Mouse (Mus musculus) liver, embryonic 15.5 days (tissue): ENCODE data around the gene Tymp. TPM values are rescaled to one million over a fixed set of nuclear protein-coding genes. Genes with fewer than 3 reads are reported as not detected.

Experiments used
- ATAC-seq: fragments of 200-750 bp; cut with Nextera tagmentation; 2 replicates; pipeline ENCODE4 v1.8.0; 2017; ENCODE audit warnings: moderate number of reproducible peaks, mild to moderate bottlenecking, moderate library complexity; ENCODE audit not compliant: insufficient read depth
- H3K27ac ChIP-seq: fragments of 300-500 bp; sonication (generic); replicated peaks from 2 replicates; pipeline ENCODE4 v1.5.1; 2015; ENCODE audit warnings: mild to moderate bottlenecking, inconsistent platforms
- H3K27me3 ChIP-seq: fragments of 300-500 bp; sonication (generic); 2 replicates; pipeline ENCODE4 v1.6.1; 2015; ENCODE audit warnings: mild to moderate bottlenecking, inconsistent platforms
- H3K36me3 ChIP-seq: fragments of 300-500 bp; sonication (generic); replicated peaks from 2 replicates; pipeline ENCODE4 v1.6.1; 2015; ENCODE audit warnings: moderate library complexity, mild to moderate bottlenecking, inconsistent platforms
- H3K4me1 ChIP-seq: fragments of 300-500 bp; sonication (generic); replicated peaks from 2 replicates; pipeline ENCODE4 v1.6.1; 2015; ENCODE audit warnings: inconsistent platforms
- H3K4me2 ChIP-seq: fragments of 300-500 bp; sonication (generic); 2 replicates; pipeline ENCODE4 v1.6.1; 2015; ENCODE audit warnings: moderate library complexity, mild to moderate bottlenecking, inconsistent platforms
- H3K4me3 ChIP-seq: fragments of 300-500 bp; sonication (generic); replicated peaks from 2 replicates; pipeline ENCODE4 v1.5.1; 2015; ENCODE audit warnings: mild to moderate bottlenecking, inconsistent platforms
- H3K9ac ChIP-seq: fragments of 300-500 bp; sonication (generic); 2 replicates; pipeline ENCODE4 v1.6.1; 2015; ENCODE audit warnings: moderate library complexity, mild to moderate bottlenecking, inconsistent platforms
- H3K9me3 ChIP-seq: fragments of 300-500 bp; sonication (generic); replicated peaks from 2 replicates; pipeline ENCODE4 v1.6.1; 2016; ENCODE audit warnings: inconsistent platforms
- WGBS: fragments of 180-500 bp; shearing (Covaris S2); methylation state at CpG from one replicate; pipeline ENCODE4 v1.1.7; 2015; ENCODE audit warnings: mixed read lengths; ENCODE audit not compliant: insufficient replicate concordance; 5-methylcytosine and 5-hydroxymethylcytosine counted together
- polyA plus RNA-seq: library from polyadenylated mRNA; unstranded; fragments of >200 nt; fragmentation: Nextera tagmentation; extraction: Ambion mirVana; gene quantifications from 2 replicates; pipeline ENCODE4 v1.2.1, GENCODE M21; 2015

Gene Tymp
- polyA plus RNA-seq = 0.40 TPM in 2 replicates

DNA sequence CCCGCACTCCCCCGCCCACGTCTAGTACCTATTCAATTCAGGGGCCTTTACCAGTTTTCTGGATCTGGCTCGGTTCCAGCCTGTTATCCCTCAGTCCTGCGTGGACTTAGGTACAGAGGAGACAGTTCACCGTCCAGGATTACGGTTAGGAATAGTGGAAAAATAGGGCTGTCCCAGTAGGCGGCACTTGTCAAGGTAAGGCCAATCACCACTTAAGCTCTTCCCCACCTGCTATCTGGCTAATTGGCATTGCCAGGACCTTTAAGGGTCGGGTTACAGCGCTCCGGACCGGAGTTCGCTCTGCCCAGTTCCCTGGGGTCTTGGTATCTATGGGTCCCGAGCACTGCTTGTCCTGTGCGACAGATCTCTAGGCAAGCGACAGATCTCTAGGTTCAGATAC is at the start of gene Tymp:
Tymp (minus strand) TSS at position 83 of the 400 bp plus-strand sequence.
- Histone ChIP-seq H3K4me1 (peaks cover 58% of the 10 kb centered on the region), H3K27me3 (peaks cover 48% of the 10 kb centered on the region), H3K27ac (no peak within 1 kb of the TSS), H3K36me3 (peaks cover 10% of the 10 kb centered on the region), H3K9ac (no peak within 1 kb of the TSS), H3K4me3 (no peak within 1 kb of the TSS), H3K4me2 (peak within 1 kb of the TSS; percentile 23; the same call in 1 of the 2 replicates), H3K9me3 (no peaks in the 10 kb centered on the region)
- WGBS = 45% methylated on average over 16 of the region's 16 CpGs
- ATAC-seq = no peak

DNA sequence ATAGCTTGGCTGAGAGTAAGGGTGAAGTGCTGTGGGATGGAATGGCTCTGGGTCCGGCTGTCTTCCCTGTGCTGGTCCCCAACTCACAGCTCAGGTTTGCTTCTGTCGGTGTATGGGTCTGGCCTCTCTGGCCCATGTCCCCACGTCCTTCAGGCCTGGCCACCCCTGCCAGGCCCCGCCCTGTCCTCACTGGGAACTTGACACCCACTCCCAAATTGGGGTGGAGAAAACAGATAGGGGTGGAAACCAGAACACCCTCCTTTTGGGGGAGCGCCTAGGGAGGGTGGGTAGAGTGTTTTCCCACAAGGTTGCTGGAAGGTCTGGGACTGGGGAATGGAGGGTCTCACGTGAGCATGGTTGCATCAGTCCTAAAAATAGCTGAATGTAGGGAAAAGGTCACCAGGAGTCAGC is 48.9 kb upstream of the Tymp start, which contains the start of gene Cpt1b:
Cpt1b (minus strand) TSS at position 153 of the 411 bp plus-strand sequence.
- peaks cover 27% of the 10 kb centered on the region for H3K4me1 ChIP-seq
- 57% methylated on average over 6 of the region's 6 CpGs for WGBS
- no peak within 1 kb of the TSS for H3K9ac ChIP-seq
- 0 out of 2 replicates have a peak within 1 kb of the TSS, but pooled peaks have one; percentile 41 for H3K27ac ChIP-seq
- H3K4me2 ChIP-seq = peak within 1 kb of the TSS; percentile 47
- H3K4me3 ChIP-seq = no peak within 1 kb of the TSS
- H3K27me3 ChIP-seq = no peaks in the 10 kb centered on the region
- H3K36me3 ChIP-seq = peaks cover 27% of the 10 kb centered on the region
- no peaks in the 10 kb centered on the region for H3K9me3 ChIP-seq
- no peak for ATAC-seq

DNA sequence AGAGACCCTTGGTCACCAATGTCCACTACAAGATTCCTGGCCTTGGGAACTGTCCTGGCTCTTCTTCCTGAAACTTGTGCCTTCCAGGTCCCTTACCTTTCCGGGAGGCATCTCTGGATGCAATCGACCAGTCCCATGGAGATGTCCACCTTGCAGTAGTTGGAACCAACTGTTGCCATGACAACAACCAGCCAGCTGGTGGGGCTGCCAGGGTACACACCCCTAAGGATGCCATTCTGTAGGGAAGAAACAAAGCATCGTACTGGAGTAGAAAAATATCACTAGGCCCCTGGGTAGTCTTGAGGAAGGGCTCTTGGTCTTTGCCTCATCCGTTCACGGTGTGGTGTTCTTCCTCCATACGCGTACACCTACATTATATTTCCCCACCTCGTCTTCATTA is 47.8 kb upstream of the Tymp start:
- H3K4me3 ChIP-seq = no peak overlapping the region

DNA sequence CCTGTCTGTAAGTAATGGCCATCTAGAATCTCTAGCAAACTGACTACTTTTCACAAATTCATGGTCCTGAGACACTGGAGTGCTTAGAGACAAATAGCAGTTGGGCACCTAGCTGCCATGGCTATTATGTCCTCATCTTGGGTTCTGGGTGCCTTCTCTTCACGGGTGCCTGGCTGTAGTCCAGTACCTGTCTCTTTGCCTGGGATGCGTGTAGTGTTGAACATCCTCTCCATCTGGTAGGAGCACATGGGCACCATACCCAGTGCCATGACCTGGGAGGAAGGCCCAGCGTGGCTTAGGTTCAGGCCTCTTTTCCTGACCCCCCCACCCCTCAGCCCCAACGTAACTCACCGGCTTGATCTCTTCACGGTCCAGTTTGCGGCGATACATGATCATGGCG is 45.1 kb upstream of the Tymp start:
- Histone ChIP-seq H3K4me3 (no peak overlapping the region), H3K9ac (no peak overlapping the region), H3K4me1 (peaks cover 9% of the 10 kb centered on the region), H3K27ac (no peak overlapping the region), H3K4me2 (no peak overlapping the region), H3K9me3 (no peaks in the 10 kb centered on the region), H3K27me3 (no peaks in the 10 kb centered on the region), H3K36me3 (peaks cover 29% of the 10 kb centered on the region)
- ATAC-seq = no peak
- WGBS = 89% methylated on average over 9 of the region's 9 CpGs

More for the DNA sequence above, 47.8 kb upstream of the Tymp start:
- no peaks in the 10 kb centered on the region for H3K9me3 ChIP-seq
- H3K4me2 ChIP-seq = no peak overlapping the region
- 71% methylated on average over 8 of the region's 8 CpGs for WGBS
- H3K36me3 ChIP-seq = peaks cover 30% of the 10 kb centered on the region
- peaks cover 20% of the 10 kb centered on the region for H3K4me1 ChIP-seq
- H3K27ac ChIP-seq = no peak overlapping the region
- no peaks in the 10 kb centered on the region for H3K27me3 ChIP-seq
- ATAC-seq = no peak
- no peak overlapping the region for H3K9ac ChIP-seq

DNA sequence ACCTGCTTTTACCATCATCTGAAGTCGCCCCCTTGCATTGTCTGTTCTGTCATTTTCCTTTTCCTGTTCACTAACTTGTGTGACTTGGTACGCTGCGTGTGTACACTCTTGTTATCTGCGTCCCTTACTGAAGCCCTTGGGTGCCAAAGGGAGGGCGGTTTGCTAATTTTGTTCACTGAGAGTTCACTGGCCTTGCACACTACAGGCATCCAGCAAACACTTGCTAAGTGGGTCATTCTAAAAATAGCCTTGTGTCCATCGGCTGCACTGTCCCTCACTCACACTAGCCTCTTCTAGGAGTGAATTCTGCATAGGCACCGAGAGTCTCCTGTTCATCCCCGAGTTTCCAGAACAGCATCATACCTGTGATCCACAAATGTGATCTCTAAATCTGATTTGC is 38.4 kb upstream of the Tymp start:
- Histone ChIP-seq H3K27ac (no peak overlapping the region), H3K9ac (no peak overlapping the region), H3K27me3 (no peaks in the 10 kb centered on the region), H3K4me1 (no peaks in the 10 kb centered on the region), H3K9me3 (no peaks in the 10 kb centered on the region), H3K36me3 (0 out of 2 replicates have a peak, but pooled peaks cover 16% of the 10 kb centered on the region), H3K4me2 (no peak overlapping the region), H3K4me3 (no peak overlapping the region)
- WGBS = 76% methylated on average over 8 of the region's 8 CpGs
- ATAC-seq = no peak

DNA sequence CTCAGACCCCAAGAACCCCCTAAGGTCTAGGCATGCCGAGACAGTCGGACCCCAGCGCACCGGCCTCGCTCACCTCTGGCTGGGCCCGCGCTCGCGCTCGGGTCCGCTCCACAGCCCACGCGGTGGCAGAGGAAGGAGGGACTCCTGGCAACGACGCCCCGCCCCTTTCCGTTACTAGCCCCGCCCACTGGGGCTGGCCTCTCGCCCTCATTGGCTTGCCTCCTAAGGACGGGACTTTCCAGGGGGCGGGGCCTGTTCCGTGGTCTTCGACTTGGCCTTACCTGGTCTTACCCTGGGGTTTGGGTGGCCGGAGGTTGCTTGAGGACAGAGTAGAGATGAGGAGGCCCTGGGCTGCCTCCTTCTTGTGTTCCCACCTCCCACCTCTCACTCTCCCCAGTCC is 33.3 kb upstream of the Tymp start, which contains the start of gene Syce3:
Syce3 (minus strand) TSS at position 386 of the 400 bp plus-strand sequence.
- no peaks in the 10 kb centered on the region for H3K9me3 ChIP-seq
- no peak within 1 kb of the TSS for H3K9ac ChIP-seq
- ATAC-seq = no peak
- 76% methylated on average over 24 of the region's 24 CpGs for WGBS
- no peaks in the 10 kb centered on the region for H3K27me3 ChIP-seq
- no peak within 1 kb of the TSS for H3K4me3 ChIP-seq
- H3K36me3 ChIP-seq = no peaks in the 10 kb centered on the region
- no peaks in the 10 kb centered on the region for H3K4me1 ChIP-seq
- no peak within 1 kb of the TSS for H3K4me2 ChIP-seq
- no peak within 1 kb of the TSS for H3K27ac ChIP-seq

DNA sequence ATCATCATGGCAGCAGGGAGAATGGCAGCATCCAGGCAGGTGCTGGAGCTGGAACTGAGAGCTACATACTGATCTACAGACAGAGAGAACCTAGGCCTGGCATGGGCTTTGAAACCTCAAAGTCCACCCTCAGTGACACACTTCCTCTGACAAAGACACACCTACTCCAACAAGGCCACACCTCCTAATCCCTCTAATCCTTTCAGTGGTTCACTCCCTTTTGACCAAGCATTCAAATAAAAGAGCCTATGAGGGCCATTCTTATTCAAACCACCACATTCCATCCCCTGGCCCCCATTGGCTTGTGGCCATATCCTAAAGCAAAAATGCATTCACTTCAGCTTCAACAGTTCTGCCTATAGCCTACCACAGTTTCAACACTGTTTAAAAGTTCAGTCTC is 29.9 kb upstream of the Tymp start:
- no peak for ATAC-seq
- Histone ChIP-seq H3K9me3 (no peaks in the 10 kb centered on the region), H3K4me2 (no peak overlapping the region), H3K36me3 (no peaks in the 10 kb centered on the region), H3K4me1 (no peaks in the 10 kb centered on the region), H3K27ac (no peak overlapping the region), H3K9ac (no peak overlapping the region), H3K27me3 (no peaks in the 10 kb centered on the region), H3K4me3 (no peak overlapping the region)

DNA sequence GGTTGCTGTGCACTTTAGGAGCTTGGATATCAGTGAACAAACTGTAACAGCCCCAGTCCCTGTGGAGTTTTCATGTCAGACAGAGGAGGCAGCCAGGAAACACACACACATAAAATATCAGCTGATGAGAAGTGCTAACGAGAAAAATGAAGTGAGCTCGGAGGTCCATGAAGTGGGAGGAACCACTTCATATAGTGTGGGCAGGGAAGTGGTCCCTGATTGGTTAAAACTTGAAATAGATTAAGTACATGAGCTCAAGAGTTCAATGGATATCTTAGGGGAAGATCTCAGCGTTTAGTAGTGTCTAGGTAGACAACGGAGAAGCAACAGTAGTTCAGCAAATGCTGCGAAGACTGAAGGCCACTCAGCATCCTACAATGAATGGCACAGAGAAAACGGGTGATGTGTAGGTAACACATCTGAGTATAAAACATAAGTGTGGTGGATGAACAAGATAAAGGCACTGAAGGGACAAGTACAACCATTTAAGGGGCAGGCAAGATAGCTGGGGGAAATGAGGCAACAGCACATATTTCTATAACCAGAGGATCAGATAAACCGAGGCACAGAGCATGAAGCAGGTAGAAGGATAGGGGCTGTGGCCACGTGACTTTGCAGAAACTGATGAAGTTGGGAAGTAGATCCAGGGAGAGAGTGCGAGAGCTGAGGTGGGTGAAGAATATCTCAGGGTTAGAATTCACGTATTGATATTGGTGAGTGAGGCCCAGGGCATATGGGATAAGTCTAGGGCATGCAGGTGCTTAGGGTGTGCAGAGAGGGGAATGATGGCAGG is 28.2 kb upstream of the Tymp start:
- H3K9me3 ChIP-seq = no peaks in the 10 kb centered on the region
- no peak overlapping the region for H3K9ac ChIP-seq
- no peaks in the 10 kb centered on the region for H3K4me1 ChIP-seq
- no peaks in the 10 kb centered on the region for H3K36me3 ChIP-seq
- WGBS = 61% methylated on average over 10 of the region's 10 CpGs
- H3K27me3 ChIP-seq = no peaks in the 10 kb centered on the region
- H3K4me2 ChIP-seq = no peak overlapping the region
- H3K27ac ChIP-seq = no peak overlapping the region
- ATAC-seq = no peak
- H3K4me3 ChIP-seq = no peak overlapping the region

DNA sequence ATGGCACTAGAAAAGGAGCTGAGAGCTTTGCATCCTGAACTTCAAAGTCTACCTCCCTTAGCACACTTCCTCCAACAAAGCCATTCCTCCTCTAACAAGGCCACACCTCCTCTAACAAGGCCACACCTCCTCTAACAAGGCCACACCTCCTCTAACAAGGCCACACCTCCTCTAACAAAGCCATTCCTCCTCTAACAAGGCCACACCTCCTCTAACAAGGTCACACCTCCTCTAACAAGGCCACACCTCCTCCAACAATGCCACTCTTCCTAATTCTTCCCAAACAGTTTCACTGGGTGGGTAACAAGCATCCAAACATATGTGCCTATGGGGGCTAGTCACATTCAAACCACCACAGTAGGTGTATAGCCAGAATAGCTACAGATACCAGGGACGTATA is 25.6 kb upstream of the Tymp start:
- Histone ChIP-seq H3K9ac (no peak overlapping the region), H3K36me3 (no peaks in the 10 kb centered on the region), H3K9me3 (no peaks in the 10 kb centered on the region), H3K27me3 (no peaks in the 10 kb centered on the region), H3K4me3 (no peak overlapping the region), H3K27ac (no peak overlapping the region), H3K4me2 (no peak overlapping the region), H3K4me1 (no peaks in the 10 kb centered on the region)
- WGBS = 74% methylated on average over 1 of the region's 1 CpGs
- no peak for ATAC-seq

DNA sequence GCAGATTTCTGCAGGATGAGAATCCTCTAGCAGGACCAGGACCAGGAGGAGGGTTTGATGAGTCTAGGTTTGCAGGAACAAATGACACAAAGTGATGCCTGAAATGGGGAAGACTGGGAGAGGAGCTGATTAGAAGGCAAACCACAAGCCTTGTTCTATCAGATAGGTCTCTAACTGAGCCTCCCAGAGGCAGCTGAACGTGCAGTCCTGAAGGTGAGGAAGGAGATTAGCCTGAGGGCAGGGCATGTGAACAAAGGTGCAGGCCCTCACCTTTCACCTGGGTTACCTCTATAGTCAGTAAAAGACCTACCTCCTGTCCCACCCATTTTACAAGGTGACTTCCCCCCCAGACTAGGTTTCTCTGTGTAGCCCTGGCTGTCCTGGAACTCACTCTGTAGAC is 22.9 kb upstream of the Tymp start:
- Histone ChIP-seq H3K9me3 (no peaks in the 10 kb centered on the region), H3K4me3 (no peak overlapping the region), H3K4me2 (no peak overlapping the region), H3K36me3 (no peaks in the 10 kb centered on the region), H3K27ac (no peak overlapping the region), H3K27me3 (no peaks in the 10 kb centered on the region), H3K4me1 (no peaks in the 10 kb centered on the region), H3K9ac (no peak overlapping the region)
- 6% methylated on average over 1 of the region's 1 CpGs for WGBS
- no peak for ATAC-seq

DNA sequence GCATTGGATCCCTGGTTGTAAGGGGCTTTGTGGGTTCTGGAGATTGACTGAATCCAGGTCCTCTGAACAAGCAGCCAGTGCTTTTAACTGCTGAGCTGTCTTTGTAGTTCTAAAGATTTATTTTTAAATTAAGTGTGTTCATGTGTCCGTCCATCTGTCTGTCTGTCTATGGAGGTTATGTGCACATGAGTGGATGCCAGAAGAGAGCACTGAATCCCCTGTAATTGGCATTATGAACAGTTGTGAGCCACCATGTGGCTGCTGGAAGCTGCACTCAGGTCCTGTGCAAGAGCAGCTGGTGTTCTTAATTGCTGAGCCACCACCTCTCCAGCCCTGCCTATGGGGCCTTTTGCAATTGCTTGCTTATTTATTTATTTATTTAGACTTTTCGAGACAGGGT is 21.3 kb upstream of the Tymp start:
- Histone ChIP-seq H3K9me3 (no peaks in the 10 kb centered on the region), H3K27ac (no peak overlapping the region), H3K4me2 (no peak overlapping the region), H3K4me1 (no peaks in the 10 kb centered on the region), H3K27me3 (no peaks in the 10 kb centered on the region), H3K36me3 (no peaks in the 10 kb centered on the region), H3K9ac (no peak overlapping the region), H3K4me3 (no peak overlapping the region)
- WGBS = 43% methylated on average over 2 of the region's 2 CpGs
- no peak for ATAC-seq

DNA sequence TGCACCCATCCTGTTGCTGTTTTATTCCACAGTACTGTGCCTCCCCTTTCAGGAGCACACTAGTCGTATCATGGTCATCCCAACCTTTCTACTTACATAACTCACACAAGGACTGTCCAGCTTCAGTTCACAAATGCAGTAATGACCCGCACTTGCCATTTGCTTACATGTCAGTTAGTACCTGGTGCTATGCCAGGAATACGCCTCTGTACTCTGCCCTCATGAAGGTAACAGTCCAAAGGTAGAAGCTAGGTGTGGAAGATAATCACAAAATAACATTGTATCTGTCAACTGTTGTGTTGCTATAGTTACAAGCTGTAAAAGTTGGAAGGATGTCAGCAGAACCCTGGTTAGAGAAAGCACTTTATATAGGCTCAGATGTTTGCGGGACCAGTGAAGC is 20.0 kb upstream of the Tymp start:
- Histone ChIP-seq H3K9ac (no peak overlapping the region), H3K36me3 (no peaks in the 10 kb centered on the region), H3K27ac (no peak overlapping the region), H3K27me3 (no peaks in the 10 kb centered on the region), H3K4me3 (no peak overlapping the region), H3K4me1 (no peaks in the 10 kb centered on the region), H3K4me2 (no peak overlapping the region), H3K9me3 (no peaks in the 10 kb centered on the region)
- peak; percentile 44; the same call in 1 of the 2 replicates for ATAC-seq
- WGBS = 62% methylated on average over 4 of the region's 4 CpGs
